Mouse (Mus musculus): ENCODE measurements around the gene Hspa12b.

Hspa12b gene

DNA sequence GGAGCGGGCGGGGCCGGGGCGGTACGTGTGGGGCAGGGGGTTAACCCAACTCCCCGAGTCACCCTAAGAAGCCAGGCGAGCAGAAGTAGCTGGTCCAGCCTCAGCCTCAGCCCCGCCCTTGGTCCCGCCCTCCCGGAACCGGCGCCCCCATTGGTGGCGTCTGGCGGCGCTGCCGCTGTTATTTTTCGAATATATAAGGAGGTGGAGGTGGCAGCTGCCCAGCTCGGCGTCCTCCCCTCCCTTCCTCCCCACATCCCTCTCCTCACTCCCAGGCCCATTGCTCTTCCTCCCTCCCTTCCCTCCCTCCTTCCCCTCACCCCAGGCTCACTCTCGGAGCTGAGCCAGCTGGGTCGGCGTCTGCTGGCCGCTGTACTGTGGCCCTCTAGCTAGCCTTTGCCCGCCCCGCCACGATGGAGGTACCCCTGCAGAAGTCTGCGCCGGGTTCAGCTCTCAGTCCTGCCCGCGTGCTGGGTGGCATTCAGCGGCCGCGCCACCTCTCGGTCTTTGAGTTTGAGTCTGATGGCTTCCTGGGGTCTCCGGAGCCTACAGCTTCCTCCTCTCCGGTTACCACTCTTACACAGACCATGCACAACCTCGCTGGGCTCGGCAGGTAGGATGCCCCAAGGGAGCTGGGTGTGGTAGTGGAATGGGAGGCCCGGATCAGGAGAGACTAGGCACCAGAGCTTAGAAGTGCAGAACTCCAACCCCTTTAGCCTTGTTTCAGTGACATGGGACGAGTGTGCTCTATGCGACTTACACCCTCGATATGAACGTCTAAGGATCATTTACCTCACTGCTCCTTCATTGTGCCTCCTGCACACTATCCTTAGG is 59.9 kb downstream of the Hspa12b start, which contains the start of the genes Cdc25b and Spef1:
TSS of gene Cdc25b (plus strand) at position 179 of the 831 bp plus-strand sequence.
TSS of gene Spef1 (minus strand) at position 512 of the 831 bp plus-strand sequence.
- DNase-seq, result peak; percentile 86 to 92

DNA sequence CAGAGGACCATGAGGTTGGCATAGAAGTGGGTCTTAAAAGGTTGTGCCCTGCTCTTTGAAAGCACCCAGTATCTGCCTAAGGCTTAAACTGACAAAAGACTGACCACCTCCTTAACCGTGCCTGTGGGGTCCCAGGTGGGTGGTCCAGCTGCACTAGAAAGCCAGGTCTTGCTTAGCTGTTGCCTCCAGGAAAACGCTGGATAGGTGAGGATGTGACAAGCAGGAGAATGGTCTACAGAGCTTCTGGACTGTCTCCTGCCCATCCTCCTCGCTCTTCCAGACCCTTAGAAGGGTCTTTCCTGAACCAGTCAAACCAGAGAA is 60.5 kb downstream of the Hspa12b start:
- DNase-seq, result no peak

DNA sequence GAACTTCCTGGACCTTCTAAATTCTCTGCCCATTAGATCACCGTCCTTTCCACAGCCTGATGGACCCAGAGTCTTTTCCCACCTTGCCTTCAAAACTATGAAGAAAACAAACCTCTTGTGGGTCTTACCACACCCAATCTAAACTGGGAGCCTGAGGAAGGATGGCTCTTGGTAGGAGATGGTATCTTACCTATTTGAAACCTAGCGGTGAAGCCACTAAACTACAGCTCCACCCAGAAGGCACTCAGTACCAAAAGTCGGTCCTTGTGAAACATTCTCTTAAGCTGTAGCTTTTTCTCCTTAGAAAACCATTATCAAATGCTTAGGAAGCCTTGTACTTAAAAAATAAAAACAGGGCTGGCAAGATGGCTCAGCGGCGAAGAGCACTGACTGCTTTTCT is 61.2 kb downstream of the Hspa12b start:
- no peak for DNase-seq

DNA sequence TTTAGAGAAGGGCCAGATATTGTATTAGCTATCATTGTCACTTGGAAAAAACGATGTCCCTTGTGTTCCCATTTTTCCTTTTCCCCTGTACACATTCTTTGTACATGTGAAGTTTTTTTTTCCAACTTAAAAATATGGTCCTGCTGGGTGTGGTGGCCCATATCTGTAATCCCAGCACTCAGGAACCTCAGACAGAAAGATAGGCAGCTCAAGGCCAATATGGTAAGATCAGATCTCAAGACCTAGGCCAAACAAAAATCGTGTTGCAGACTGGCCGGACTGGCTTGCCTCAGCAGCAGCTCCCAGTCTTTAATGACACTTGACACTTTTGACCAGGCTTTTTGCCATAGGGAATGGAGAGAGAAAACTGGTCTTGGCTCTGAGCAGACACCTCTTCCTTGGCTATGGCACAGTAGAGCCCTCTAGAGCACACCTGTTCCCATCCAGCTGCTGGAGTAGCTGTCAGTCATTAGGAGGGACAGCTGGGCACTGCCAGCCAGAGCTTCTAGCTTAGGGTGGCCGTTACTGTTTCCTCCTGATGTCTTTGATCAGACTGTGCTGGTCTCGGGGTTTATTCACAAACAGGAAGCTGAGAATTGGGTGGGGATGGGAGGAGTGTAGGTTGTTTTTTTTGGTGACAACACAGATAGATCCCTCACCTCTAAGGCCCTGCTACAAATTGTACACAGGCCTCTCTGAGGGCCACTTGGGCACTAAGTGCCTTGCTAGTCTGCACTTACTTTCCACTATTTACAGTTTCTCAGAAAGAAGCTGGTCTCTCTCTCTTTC is 62.6 kb downstream of the Hspa12b start:
- no peak for DNase-seq

DNA sequence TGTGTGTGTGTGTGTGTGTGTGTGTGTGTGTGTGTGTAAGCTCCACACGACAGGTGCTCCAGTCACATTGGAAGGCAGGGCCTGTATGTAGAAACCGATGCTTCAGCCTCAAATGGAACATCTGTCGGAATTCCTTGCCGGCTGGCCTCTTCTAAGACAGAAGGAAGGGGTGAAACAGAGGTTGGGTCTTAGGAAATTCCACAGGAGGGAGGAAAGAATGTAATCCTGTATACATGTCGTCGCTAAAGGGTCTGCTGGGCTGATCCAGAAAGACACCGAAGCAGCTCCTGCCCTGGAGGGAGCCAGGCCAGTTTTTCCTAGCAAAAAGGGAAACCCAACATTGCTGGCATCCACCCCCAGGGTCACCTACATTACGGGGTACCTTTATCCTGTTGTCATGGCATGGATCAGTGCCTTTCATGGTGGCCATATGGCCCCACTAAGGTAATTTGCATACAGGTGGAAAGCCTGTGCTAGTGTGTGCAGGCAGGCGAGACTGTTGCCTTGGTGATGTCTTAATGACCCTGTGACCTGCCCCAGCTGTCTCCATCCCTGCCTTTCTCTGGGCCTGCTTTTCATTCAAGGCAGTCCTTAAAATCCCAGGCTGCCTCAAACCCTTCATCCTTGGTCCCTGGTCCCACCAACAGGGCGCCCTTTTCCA is 63.4 kb downstream of the Hspa12b start:
- no peak for DNase-seq

DNA sequence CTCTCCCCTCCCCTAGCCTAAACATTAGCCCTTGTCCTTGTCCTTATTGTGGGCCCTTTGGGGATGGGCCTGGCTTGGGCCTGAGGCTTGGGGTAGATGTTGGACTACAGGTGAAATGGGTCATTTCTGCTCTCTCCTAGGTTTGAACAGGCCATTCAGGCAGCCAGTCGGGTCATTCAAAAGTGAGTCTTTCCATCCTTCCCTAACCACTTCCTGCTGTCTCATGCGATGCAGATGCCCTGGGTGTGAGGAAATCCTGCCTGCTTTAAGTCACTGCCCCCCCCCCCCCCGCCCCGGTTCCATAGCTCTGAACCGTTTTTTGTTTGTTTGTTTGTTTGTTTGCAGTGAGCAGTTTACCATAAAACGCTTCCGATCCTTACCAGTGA is 63.9 kb downstream of the Hspa12b start:
- no peak for DNase-seq
